In the genomic region with DNA sequence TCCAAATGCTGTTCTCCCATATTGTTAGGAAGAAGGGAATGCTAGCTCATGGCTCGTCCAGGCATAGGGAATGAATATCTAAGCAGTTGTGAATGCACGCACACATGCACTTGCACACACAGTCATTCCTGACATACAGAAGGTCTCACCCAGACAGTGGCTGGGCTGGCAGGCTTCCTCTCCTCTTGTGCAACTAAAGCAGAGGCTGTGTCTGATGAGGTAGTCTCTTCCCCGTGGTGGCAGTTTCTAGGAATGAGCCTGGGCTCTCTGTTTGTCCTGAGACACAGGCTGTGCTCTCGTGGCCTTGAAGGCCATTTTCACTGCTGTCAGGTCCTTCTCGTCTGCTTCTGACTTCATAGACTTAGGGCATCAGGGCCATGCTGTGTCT, we compare ENCODE assay signal across 13 mouse cellular contexts. TPM values are rescaled to one million over a fixed set of nuclear protein-coding genes. Genes with fewer than 3 reads are reported as not detected.
A peak's percentile ranks its signal among the peaks of the same experiment; 100 is the strongest.
DNase-seq lines count a peak whose midpoint lies in the region; ATAC-seq and TF ChIP-seq lines count a peak whose summit lies in the region.
"Had no signal": no experiment of that assay in that cellular context is flagged by ENCODE, and none has a peak within 500 bp of the region (broad histone marks: within the 10 kb centered on the region; RNA-seq: fewer than 3 reads in every experiment).

No protein-coding gene starts in this region.

- intact Hi-C loops in gastrocnemius, adult 2 months (cut with DNase I): no loop called here

- H3K9me3 ChIP-seq in megakaryocyte, embryonic 14.5 days: peaks cover 23% of the 10 kb centered on the region
- H3K9me3 ChIP-seq: forebrain, embryonic 12.5 days; liver, embryonic 15.5 days had no signal

- no peak for ATAC-seq in megakaryocyte, adult 5-6 weeks (ENCODE audit: poor library complexity, severe bottlenecking)
- ATAC-seq: midbrain, embryonic 16.5 days had no signal

- peak overlapping the region; percentile 94 for H3K27ac ChIP-seq in gastrocnemius, adult 2 months
- H3K27ac ChIP-seq in brown adipose tissue, adult 24 weeks (replicated peaks; ENCODE audit: low read depth, low read length): peak overlapping the region; percentile 71
- H3K27ac ChIP-seq: forebrain, embryonic 12.5 days had no signal

- no peak for TF ChIP-seq CTCF in gastrocnemius, adult 2 months (IDR thresholded peaks at IDR 0.05)

- peak; percentile 65 for DNase-seq in gastrocnemius, adult 2 months
- no peak for DNase-seq in gastrocnemius, adult 18-20 months (ENCODE audit: low spot score)
- peak; percentile 7 for DNase-seq in kidney, adult 11 months
- DNase-seq in kidney, postnatal 36 days: no peak
- DNase-seq in Muller cell, postnatal 12 days (ENCODE audit: inconsistent ontology term): no peak
- DNase-seq: cerebellum, adult 9-10 months; gastrocnemius, postnatal 25 days had no signal

- H3K36me3 ChIP-seq in megakaryocyte, embryonic 14.5 days (replicated peaks; ENCODE audit: low read length): peaks cover 50% of the 10 kb centered on the region

- no peaks in the 10 kb centered on the region for H3K27me3 ChIP-seq in megakaryocyte, embryonic 14.5 days (replicated peaks)
- H3K27me3 ChIP-seq: forebrain, embryonic 12.5 days; liver, embryonic 15.5 days had no signal

- H3K4me1 ChIP-seq in megakaryocyte, embryonic 14.5 days: peaks cover 94% of the 10 kb centered on the region
- peaks cover 61% of the 10 kb centered on the region for H3K4me1 ChIP-seq in brown adipose tissue, adult 24 weeks (ENCODE audit: control insufficient read depth, insufficient read depth, insufficient read length, low read length)

- no peak overlapping the region for H3K4me3 ChIP-seq in gastrocnemius, adult 2 months
- peak overlapping the region; percentile 83 for H3K4me3 ChIP-seq in megakaryocyte, embryonic 14.5 days (replicated peaks)
- H3K4me3 ChIP-seq in brown adipose tissue, adult 24 weeks (ENCODE audit: insufficient read depth, low read depth, low read length): no peak overlapping the region
- H3K4me3 ChIP-seq: forebrain, embryonic 12.5 days; liver, embryonic 15.5 days had no signal

RNA-seq across cellular contexts. Expression of a gene that starts 13.7 kb away (rescaled TPM):
- 10 to 100 TPM; 24.9 to 25.3 TPM for total RNA-seq in gastrocnemius, adult 2 months (2021)
- 10 to 100 TPM; 17.3 to 18.0 TPM for total RNA-seq in gastrocnemius, adult 18-20 months (2021)
- polyA plus RNA-seq in megakaryocyte, embryonic 14.5 days (2012; ENCODE audit: insufficient read depth, low replicate concordance): 4.1 and 10.7 TPM in 2 replicates
- 3.3 and 6.0 TPM in 2 replicates for total RNA-seq in megakaryocyte, adult 5-6 weeks (2015)
- 6.9 and 9.0 TPM in 2 replicates for total RNA-seq in megakaryocyte, adult 5-6 weeks (2017)
- polyA plus RNA-seq in brown adipose tissue, adult 24 weeks (2012; ENCODE audit: insufficient read depth, insufficient read length, missing spikeins): 18.2 TPM in 2 replicates

Comparison
In these comparisons a context has a peak if more than half of its experiments do, and no peak if none do; other contexts are left out.
1. DNase-seq: peak in gastrocnemius, adult 2 months (single experiment) and kidney, adult 11 months (single experiment); none in gastrocnemius, adult 18-20 months (single experiment), kidney, postnatal 36 days (0 of 2) and Muller cell, postnatal 12 days (single experiment).